Mouse (Mus musculus) kidney, postnatal 14 days (tissue): ENCODE results near the gene Tmem164.
A peak's percentile ranks its signal among the peaks of the same experiment; 100 is the strongest.

ENCODE experiments used
- DNase-seq: peaks from one replicate; pipeline ENCODE4 v3.0.0; 2022; ENCODE audit warnings: mixed read lengths

The Tmem164 gene

GRCm38 (mm10) chrX:142832221-142832620, 151.0 kb downstream of the Tmem164 start:
- DNase-seq: no peak

- no peak for DNase-seq
Observed at GRCm38 (mm10) chrX:142833164-142833796, 152.1 kb downstream of the Tmem164 start.

DNA sequence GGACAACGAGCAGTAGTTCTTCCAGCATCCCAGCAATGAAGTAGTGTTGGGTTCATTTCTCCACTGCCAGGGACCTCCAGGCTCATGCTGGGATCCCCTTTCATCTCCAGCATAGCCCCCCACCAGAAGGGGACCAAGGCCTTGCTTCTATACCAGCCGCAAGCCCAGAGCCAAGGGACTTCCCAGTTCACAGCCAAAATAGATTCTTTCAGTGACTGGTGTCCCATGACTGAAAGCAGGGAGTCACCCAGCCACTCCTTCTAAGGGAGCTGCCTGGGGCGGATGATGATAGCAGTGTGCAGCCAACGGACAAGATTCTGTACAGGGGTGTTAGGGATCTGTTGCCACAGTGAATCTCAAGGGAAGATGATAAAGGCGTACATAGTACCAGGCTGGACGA, 153.6 kb downstream of the Tmem164 start:
- no peak for DNase-seq

DNA sequence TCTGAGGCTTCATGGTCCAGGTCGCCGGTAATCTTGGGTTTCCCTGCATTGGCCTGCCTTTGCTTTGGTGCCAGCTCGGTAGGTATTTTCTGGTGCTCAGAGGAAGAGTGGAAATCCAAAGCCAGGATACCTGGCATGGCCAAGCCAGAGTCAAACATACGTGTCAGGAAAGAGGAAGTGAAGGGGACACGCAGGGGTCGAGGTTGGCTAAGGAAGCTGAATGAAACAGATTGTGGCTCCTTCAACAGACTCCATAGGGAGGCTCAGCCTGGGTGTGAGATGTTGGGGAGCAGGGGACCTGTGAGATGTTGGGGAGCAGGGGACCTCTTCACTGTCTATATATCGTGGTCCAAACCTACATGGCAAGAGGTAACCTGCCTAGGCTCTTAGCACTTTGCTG, 155.2 kb downstream of the Tmem164 start:
- no peak for DNase-seq

DNA sequence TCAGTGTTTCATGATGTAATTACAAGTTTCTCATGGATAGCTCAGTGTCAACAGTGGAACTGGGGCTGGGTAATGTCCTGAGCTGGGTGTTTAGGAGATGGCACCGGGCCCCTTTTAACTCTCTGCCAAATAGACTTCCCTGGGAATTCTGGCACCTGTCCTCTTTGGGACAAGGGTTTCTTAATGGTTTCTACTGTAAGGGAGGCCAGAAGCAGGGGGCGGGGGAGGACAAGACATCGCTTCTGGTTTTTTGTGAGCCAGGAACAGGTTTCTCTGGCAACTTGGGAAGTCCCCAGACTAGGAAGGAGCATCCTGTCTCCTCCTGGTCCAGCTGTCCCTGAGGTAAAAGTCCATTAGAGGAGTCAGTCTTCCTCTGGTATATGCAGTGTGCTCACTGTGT, 156.1 kb downstream of the Tmem164 start:
- no peak for DNase-seq

GRCm38 (mm10) chrX:142838841-142839240, 157.6 kb downstream of the Tmem164 start:
- DNase-seq: no peak

DNA sequence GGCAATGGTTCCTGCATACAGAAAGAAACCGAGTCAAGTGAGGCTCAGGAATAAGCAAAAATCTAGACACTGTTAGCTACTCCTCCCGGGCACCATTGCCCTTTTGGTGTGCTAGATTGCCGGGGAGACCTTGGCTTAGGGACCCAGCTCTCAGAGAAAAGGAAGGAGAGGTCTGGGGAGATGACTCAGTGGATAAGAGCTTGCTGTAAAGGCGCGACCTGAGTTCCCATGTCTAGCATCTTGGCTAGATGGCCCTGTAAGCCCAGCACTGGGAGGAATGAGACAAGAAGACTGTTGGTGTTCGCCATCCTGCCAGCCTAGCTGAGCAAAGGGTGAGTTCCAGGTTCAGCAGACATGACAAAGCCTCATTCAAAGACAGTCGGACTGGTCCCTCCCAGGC, 158.2 kb downstream of the Tmem164 start:
- DNase-seq: no peak

DNA sequence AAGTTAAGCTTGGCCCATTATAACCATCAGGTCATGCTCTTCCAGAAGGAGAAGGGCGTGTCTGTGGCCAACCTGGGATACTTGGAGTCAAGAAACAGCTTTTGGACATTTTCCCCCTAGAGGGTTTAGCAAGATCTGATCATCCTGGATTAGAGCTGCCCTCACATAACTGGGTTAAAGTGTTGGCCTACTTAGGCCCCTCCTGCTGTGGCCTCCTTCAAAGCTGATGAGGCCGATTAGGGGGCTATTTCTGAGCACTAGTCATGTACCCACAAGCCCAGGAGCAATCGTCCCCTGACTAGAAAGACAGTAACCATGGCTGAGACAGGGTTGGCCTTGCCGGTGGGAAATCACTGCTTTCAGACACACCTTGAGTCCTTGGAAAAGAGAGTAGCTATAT, 160.7 kb downstream of the Tmem164 start:
- DNase-seq: no peak

DNA sequence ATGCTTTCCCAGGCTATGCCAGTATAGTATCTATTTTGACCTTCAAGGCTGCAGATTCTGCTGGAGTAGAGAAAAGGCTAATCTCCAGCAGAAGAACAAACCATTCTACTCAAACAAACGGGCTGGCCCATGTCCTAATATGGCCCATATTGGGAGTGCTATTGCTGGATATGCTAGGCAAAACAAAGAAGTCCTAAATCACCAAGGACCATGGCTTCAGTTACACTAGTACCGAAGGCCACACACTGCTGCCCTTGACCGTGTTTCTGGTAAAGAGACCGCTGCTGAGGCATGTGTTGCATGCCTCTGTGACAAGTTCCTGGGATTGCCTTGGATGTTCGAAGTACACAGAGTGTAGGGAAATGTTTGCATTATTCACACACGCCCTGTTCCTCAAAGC, 165.1 kb downstream of the Tmem164 start:
- DNase-seq: no peak

GRCm38 (mm10) chrX:142848032-142848431, 166.8 kb downstream of the Tmem164 start:
- DNase-seq: no peak

DNA sequence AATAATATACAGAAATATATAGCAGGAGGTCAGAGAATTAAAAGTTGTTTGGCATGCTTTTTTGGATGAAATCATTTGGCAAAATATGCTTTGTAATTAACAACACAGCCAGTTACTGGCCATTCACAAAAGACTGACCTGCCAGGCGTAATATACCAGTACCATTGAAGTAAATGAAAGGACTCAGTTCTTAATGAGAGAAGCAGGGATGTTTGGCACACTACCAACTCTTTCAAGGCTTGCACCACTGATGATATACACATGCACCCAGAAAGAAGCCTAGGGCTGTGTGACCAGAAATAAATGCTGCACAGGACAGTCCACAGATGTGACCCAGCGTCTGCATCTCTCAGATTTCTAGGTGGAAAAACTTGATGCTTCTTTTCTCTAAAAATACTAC, 188.6 kb downstream of the Tmem164 start:
- no peak for DNase-seq

DNA sequence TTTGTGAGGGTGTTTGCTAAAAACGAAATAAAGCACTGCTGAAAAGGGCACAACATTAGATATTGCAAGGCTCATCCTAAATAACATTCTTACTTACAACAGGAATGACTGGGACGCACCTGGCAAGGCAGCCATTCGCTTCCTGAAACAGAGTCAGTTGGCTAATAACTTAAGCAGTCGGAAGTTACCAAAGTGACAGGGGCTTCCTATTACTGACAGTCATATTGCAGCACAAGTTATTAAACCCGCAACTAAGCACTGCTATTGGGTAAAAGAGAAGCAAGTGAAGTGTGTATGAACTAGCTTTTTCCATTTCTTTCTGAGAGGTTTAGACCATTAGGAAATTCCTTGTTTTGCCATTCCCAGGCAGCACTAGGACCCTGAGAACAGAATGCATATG, 201.0 kb downstream of the Tmem164 start:
- DNase-seq: peak; percentile 3

DNA sequence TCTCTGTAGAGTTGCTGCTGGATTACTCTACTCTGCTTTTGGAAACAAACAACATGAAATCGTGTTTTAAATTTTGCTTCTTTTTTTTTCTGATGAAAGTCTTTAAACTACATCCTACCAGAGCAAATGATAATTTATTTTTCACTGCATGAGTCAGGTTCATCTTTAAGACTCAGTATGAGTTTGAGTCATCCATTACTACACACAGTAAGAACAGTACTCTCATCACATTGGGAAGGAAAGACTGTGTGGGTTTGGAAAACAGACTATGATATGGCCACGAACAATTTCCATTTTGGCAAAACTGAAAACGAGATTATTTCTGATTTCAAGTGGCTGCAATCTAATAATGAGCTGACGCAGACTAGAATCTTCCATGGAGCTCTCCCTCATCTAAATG, 202.4 kb downstream of the Tmem164 start:
- no peak for DNase-seq

DNA sequence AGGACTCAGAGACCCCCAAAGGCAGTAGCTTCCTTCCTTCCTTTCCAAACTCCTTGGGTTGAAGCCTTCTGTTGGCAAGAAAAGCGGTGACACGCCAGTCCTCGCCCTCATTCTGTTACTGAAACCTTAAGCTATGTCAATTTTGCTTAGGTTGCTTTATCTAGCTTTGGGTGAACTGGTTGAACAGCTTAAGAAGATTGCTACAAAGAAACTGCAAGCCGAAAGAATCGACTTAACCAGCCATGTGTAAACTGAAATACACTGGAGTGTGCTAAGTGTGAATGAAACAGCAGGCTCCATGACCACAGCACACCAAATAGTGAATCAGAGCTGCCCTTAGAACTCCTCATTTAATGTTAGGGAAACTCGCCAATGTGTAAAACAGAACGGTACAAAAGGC, 204.8 kb downstream of the Tmem164 start:
- DNase-seq: no peak
